Mouse (Mus musculus) heart, postnatal 36 days (tissue): ENCODE results near the gene AC124502.3. TPM values are rescaled to one million over a fixed set of nuclear protein-coding genes. Genes with fewer than 3 reads are reported as not detected.
A peak's percentile ranks its signal among the peaks of the same experiment; 100 is the strongest.

Experiments
- DNase-seq, 2 experiments: peaks; one replicate each; pipeline ENCODE4 v3.0.0; 2021 to 2022
- intact Hi-C: fragments of 180-260 bp; cut with DNase I; formaldehyde crosslinking; loops from one replicate; pipeline ENCODE4 v1.15.1; 2025
- total RNA-seq, 2 experiments: library from RNA; stranded (reverse); gene quantifications; 2 replicates each; pipeline ENCODE4 v1.2.3; 2021

AC124502.3 gene
- total RNA-seq, 2 experiments from 2014 or later: 1.4 to 3.9 TPM

GRCm38 (mm10) chr19:5056251-5056650 is 17.6 kb downstream of the AC124502.3 start:
- DNase-seq: no peak
- intact Hi-C loops: loop anchor here (1.0 kb wide), 1 partner anchor 17 kb away; no protein-coding TSS in a partner anchor

GRCm38 (mm10) chr19:5057876-5058775 is 19.4 kb downstream of the AC124502.3 start:
- DNase-seq: no peak
- intact Hi-C loops: no loop called here

GRCm38 (mm10) chr19:5058801-5059771 is 20.4 kb downstream of the AC124502.3 start:
- DNase-seq: no peak
- intact Hi-C loops: no loop called here

GRCm38 (mm10) chr19:5060365-5061330 is 22.0 kb downstream of the AC124502.3 start:
- DNase-seq: peak; percentile 48 to 65
- intact Hi-C loops: no loop called here

GRCm38 (mm10) chr19:5062041-5062440 is 23.4 kb downstream of the AC124502.3 start:
- DNase-seq: no peak
- intact Hi-C loops: no loop called here

- intact Hi-C loops: no loop called here
- peak; percentile 47 to 62 for DNase-seq
Measured at GRCm38 (mm10) chr19:5062446-5062845, 23.8 kb downstream of the AC124502.3 start.

GRCm38 (mm10) chr19:5065104-5065503 is 26.4 kb downstream of the AC124502.3 start:
- DNase-seq: no peak
- intact Hi-C loops: no loop called here

- intact Hi-C loops: no loop called here
- DNase-seq: peak in 1 of 2 experiments; percentile 42
Measured at GRCm38 (mm10) chr19:5067040-5067799, 28.5 kb downstream of the AC124502.3 start.

- intact Hi-C loops: no loop called here
- peak; percentile 75 to 81 for DNase-seq
Measured at GRCm38 (mm10) chr19:5067867-5068569, 29.3 kb downstream of the AC124502.3 start, which contains the start of gene Cd248. Gene Cd248, plus strand, starts transcription at chr19:5068078.

- peak in 1 of 2 experiments; percentile 17 for DNase-seq
- intact Hi-C loops: no loop called here
Measured at GRCm38 (mm10) chr19:5068570-5069234, 30.0 kb downstream of the AC124502.3 start.

- no peak for DNase-seq
- intact Hi-C loops: no loop called here
Measured at GRCm38 (mm10) chr19:5069486-5069885, 30.8 kb downstream of the AC124502.3 start.

- intact Hi-C loops: no loop called here
- no peak for DNase-seq
Measured at GRCm38 (mm10) chr19:5069978-5070377, 31.3 kb downstream of the AC124502.3 start.

GRCm38 (mm10) chr19:5071077-5071476 is 32.4 kb downstream of the AC124502.3 start:
- intact Hi-C loops: no loop called here
- DNase-seq: no peak

- peak; percentile 73 to 81 for DNase-seq
- intact Hi-C loops: no loop called here
Measured at GRCm38 (mm10) chr19:5071545-5072369, 33.1 kb downstream of the AC124502.3 start.

GRCm38 (mm10) chr19:5072389-5073019 is 33.8 kb downstream of the AC124502.3 start:
- DNase-seq: no peak
- intact Hi-C loops: loop anchor here (1.0 kb wide), 2 partner anchors 16 to 57 kb away; no protein-coding TSS in a partner anchor

GRCm38 (mm10) chr19:5073028-5073427 is 34.3 kb downstream of the AC124502.3 start:
- intact Hi-C loops: loop anchor here (1.0 kb wide), 2 partner anchors 17 to 58 kb away; no protein-coding TSS in a partner anchor
- DNase-seq: peak; percentile 66 to 81
